Mouse (Mus musculus) C2C12 (cell line): ENCODE measurements around the gene Fbxo2. TPM values are rescaled to one million over a fixed set of nuclear protein-coding genes. Genes with fewer than 3 reads are reported as not detected.
"Not testable (repeated sequence)": the region's sequence is repeated elsewhere in the genome, so short reads cannot be mapped to it uniquely, and the experiment has no call there.

Source experiments
- H3K27me3 ChIP-seq: one replicate; pipeline ENCODE4 v1.6.1; 2011; ENCODE audit not compliant: control insufficient read depth, insufficient read depth, insufficient read length
- H3K36me3 ChIP-seq: one replicate; pipeline ENCODE4 v1.6.1; 2011; ENCODE audit not compliant: control insufficient read depth, insufficient read depth
- H3K4me3 ChIP-seq: one replicate; pipeline ENCODE4 v1.5.1; 2011; ENCODE audit warnings: mild to moderate bottlenecking, control low read depth; ENCODE audit not compliant: poor library complexity, insufficient read depth, severe bottlenecking
- H3K79me2 ChIP-seq: one replicate; pipeline ENCODE4 v1.6.1; 2011; ENCODE audit not compliant: control insufficient read depth, insufficient read depth
- H3K79me3 ChIP-seq: one replicate; pipeline ENCODE4 v1.6.1; 2011; ENCODE audit warnings: low read depth, control low read depth
- H3ac ChIP-seq: one replicate; pipeline ENCODE3; 2011; ENCODE audit warnings: low read depth; ENCODE audit not compliant: control insufficient read depth, insufficient read length
- CEBPB ChIP-seq: IDR thresholded peaks from one replicate; pipeline ENCODE4 v1.6.1; 2011; ENCODE audit warnings: low read depth, mild to moderate bottlenecking, control low read depth, moderate library complexity
- CTCF ChIP-seq: IDR thresholded peaks from one replicate; pipeline ENCODE4 v1.5.1; 2011; ENCODE audit not compliant: control insufficient read depth, insufficient read depth, insufficient read length
- FOSL1 ChIP-seq: IDR thresholded peaks from one replicate; pipeline ENCODE4 v1.8.0; 2011; ENCODE audit warnings: mild to moderate bottlenecking, low read length; ENCODE audit not compliant: poor library complexity, insufficient read depth, severe bottlenecking
- MAX ChIP-seq: IDR thresholded peaks from one replicate; pipeline ENCODE4 v1.6.1; 2011; ENCODE audit warnings: mild to moderate bottlenecking, control low read depth
- MYOD1 ChIP-seq: IDR thresholded peaks from one replicate; pipeline ENCODE4 v1.6.1; 2011; ENCODE audit warnings: low read depth; ENCODE audit not compliant: control insufficient read depth, insufficient read length
- MYOG ChIP-seq: IDR thresholded peaks from one replicate; pipeline ENCODE4 v1.6.1; 2011; ENCODE audit not compliant: control insufficient read depth, insufficient read length; ENCODE audit errors: extremely low read depth
- USF1 ChIP-seq: IDR thresholded peaks from one replicate; pipeline ENCODE4 v1.6.1; 2011; ENCODE audit warnings: low read depth, mild to moderate bottlenecking, control low read depth, moderate library complexity
- polyA plus RNA-seq: library from polyadenylated mRNA; unstranded; fragments of >200 nt; fragmentation: generic; extraction: Trizol; gene quantifications from one replicate; pipeline ENCODE4 v1.2.1, GENCODE M21; 2012; ENCODE audit warnings: missing spikeins

The Fbxo2 gene
- polyA plus RNA-seq, 1 experiment = 14.2 TPM

- H3K79me3 ChIP-seq = no peaks in the 10 kb centered on the region
- H3K36me3 ChIP-seq = no peaks in the 10 kb centered on the region
- no peaks in the 10 kb centered on the region for H3K79me2 ChIP-seq
- no peak overlapping the region for H3ac ChIP-seq
- no peak for TF ChIP-seq CTCF
- H3K4me3 ChIP-seq = no peak overlapping the region
- peaks cover 60% of the 10 kb centered on the region for H3K27me3 ChIP-seq
Measured at GRCm38 (mm10) chr4:148177716-148178115, 17.3 kb downstream of the Fbxo2 start.

GRCm38 (mm10) chr4:148181483-148181882 is 21.1 kb downstream of the Fbxo2 start:
- TF ChIP-seq USF1 (peak; percentile 21), FOSL1 (no peak)
- peaks cover 33% of the 10 kb centered on the region for H3K27me3 ChIP-seq

GRCm38 (mm10) chr4:148182363-148182762 is 21.9 kb downstream of the Fbxo2 start:
- no peak overlapping the region for H3ac ChIP-seq
- H3K79me2 ChIP-seq = no peaks in the 10 kb centered on the region
- no peaks in the 10 kb centered on the region for H3K36me3 ChIP-seq
- TF ChIP-seq MAX = no peak
- no peak overlapping the region for H3K4me3 ChIP-seq
- no peaks in the 10 kb centered on the region for H3K79me3 ChIP-seq
- peaks cover 27% of the 10 kb centered on the region for H3K27me3 ChIP-seq

More at GRCm38 (mm10) chr4:148181483-148181882, 21.1 kb downstream of the Fbxo2 start:
- Histone ChIP-seq H3K36me3 (no peaks in the 10 kb centered on the region), H3K4me3 (no peak overlapping the region), H3K79me2 (no peaks in the 10 kb centered on the region), H3K79me3 (no peaks in the 10 kb centered on the region), H3ac (no peak overlapping the region)

- Histone ChIP-seq H3K79me2 (no peaks in the 10 kb centered on the region), H3K4me3 (no peak overlapping the region), H3K36me3 (no peaks in the 10 kb centered on the region), H3ac (no peak overlapping the region), H3K27me3 (peaks cover 10% of the 10 kb centered on the region), H3K79me3 (no peaks in the 10 kb centered on the region)
- TF ChIP-seq MYOD1 (no peak), MYOG (no peak), CEBPB (no peak), CTCF (no peak), MAX (no peak), FOSL1 (no peak), USF1 (no peak)
Measured at GRCm38 (mm10) chr4:148184564-148184963, 24.1 kb downstream of the Fbxo2 start.

- Histone ChIP-seq H3K4me3 (no peak overlapping the region), H3K79me3 (no peaks in the 10 kb centered on the region), H3ac (no peak overlapping the region), H3K79me2 (no peaks in the 10 kb centered on the region), H3K27me3 (peaks cover 10% of the 10 kb centered on the region), H3K36me3 (no peaks in the 10 kb centered on the region)
- no peak for TF ChIP-seq MYOD1
- no peak for TF ChIP-seq MYOG
Measured at GRCm38 (mm10) chr4:148185819-148186218, 25.4 kb downstream of the Fbxo2 start.

- not testable (repeated sequence) for H3K4me3 ChIP-seq, H3K79me2 ChIP-seq, H3ac ChIP-seq, H3K79me3 ChIP-seq, H3K36me3 ChIP-seq
- H3K27me3 ChIP-seq = peaks cover 10% of the 10 kb centered on the region
Measured at GRCm38 (mm10) chr4:148188767-148189166, 28.3 kb downstream of the Fbxo2 start.

GRCm38 (mm10) chr4:148192707-148193245 is 32.4 kb downstream of the Fbxo2 start:
- Histone ChIP-seq H3K36me3 (no peaks in the 10 kb centered on the region), H3K27me3 (no peaks in the 10 kb centered on the region), H3ac (no peak overlapping the region), H3K4me3 (no peak overlapping the region), H3K79me3 (no peaks in the 10 kb centered on the region), H3K79me2 (no peaks in the 10 kb centered on the region)
- TF ChIP-seq MAX = no peak
- no peak for TF ChIP-seq FOSL1
- TF ChIP-seq MYOD1 = no peak
- TF ChIP-seq CTCF = no peak
- TF ChIP-seq MYOG = no peak
- no peak for TF ChIP-seq USF1
- no peak for TF ChIP-seq CEBPB
